10 mouse cellular contexts compared by ENCODE assay signal in the genomic region with DNA sequence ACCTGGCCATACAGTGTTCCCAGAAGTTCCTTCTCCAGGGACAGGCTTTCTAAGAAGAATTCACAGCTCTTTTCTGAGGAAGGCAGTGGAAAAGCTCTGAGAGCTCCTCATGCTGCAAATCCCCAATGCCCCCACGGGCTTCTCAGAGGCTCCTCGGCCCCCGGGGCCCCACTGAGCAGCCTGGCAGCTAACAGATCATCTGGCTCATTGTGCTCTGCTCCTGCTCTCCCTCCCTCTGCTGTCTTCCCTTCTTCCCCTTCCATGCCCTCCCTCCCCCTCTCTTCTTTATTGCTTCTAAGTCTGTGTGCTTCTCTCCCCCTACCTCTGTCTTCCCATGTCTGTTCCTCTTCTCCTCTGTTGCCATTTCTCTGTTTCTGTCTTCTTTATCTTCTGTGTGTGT.
DNase-seq lines count a peak whose midpoint lies in the region; ATAC-seq and TF ChIP-seq lines count a peak whose summit lies in the region.
"Had no signal": no experiment of that assay in that cellular context is flagged by ENCODE, and none has a peak within 500 bp of the region (broad histone marks: within the 10 kb centered on the region; RNA-seq: fewer than 3 reads in every experiment).

No protein-coding gene starts in this region.

- TF ChIP-seq EP300 in lung, postnatal 0 days (IDR thresholded peaks at IDR 0.05) = no peak

- no peak overlapping the region for H3K4me2 ChIP-seq in lung, embryonic 14.5 days
- no peak overlapping the region for H3K4me2 ChIP-seq in lung, postnatal 0 days (replicated peaks; ENCODE audit: low read depth, low read length)
- H3K4me2 ChIP-seq in limb, embryonic 12.5 days = no peak overlapping the region
- no peak overlapping the region for H3K4me2 ChIP-seq in neural tube, embryonic 14.5 days (ENCODE audit: low read depth, low read length)

- DNase-seq in lung, embryonic 14.5 days = no peak
- no peak for DNase-seq in lung, postnatal 0 days (ENCODE audit: low spot score)
- DNase-seq in hindbrain, embryonic 10.5 days (ENCODE audit: low spot score) = no peak
- DNase-seq in layer of hippocampus, postnatal 14 days (ENCODE audit: low spot score in 2 of 2) = no peak
- DNase-seq in adrenal gland, adult 18-20 months (ENCODE audit: low spot score in 2 of 2) = no peak
- DNase-seq: gastrocnemius, postnatal 14 days; heart, postnatal 4 days; liver, postnatal 0 days had no signal

- H3K4me1 ChIP-seq in lung, embryonic 14.5 days (ENCODE audit: insufficient read depth) = peaks cover 10% of the 10 kb centered on the region; the same call in 1 of the 2 replicates
- H3K4me1 ChIP-seq in lung, postnatal 0 days (ENCODE audit: insufficient read depth, low read depth, low read length) = peaks cover 4% of the 10 kb centered on the region; the same call in 1 of the 2 replicates
- H3K4me1 ChIP-seq in hindbrain, embryonic 10.5 days (replicated peaks) = peaks cover 16% of the 10 kb centered on the region
- H3K4me1 ChIP-seq in limb, embryonic 12.5 days (replicated peaks) = peaks cover 16% of the 10 kb centered on the region
- peaks cover 6% of the 10 kb centered on the region; the same call in 1 of the 2 replicates for H3K4me1 ChIP-seq in neural tube, embryonic 14.5 days (ENCODE audit: control insufficient read depth, insufficient read depth, low read length)

- H3K9ac ChIP-seq in lung, embryonic 14.5 days = no peak overlapping the region
- H3K9ac ChIP-seq in lung, postnatal 0 days (replicated peaks; ENCODE audit: low read depth) = no peak overlapping the region
- no peak overlapping the region for H3K9ac ChIP-seq in limb, embryonic 12.5 days (replicated peaks)
- H3K9ac ChIP-seq in neural tube, embryonic 14.5 days (replicated peaks; ENCODE audit: low read depth, low read length) = no peak overlapping the region
- H3K9ac ChIP-seq: liver, postnatal 0 days had no signal

- no peak overlapping the region for H3K4me3 ChIP-seq in lung, embryonic 14.5 days (ENCODE audit: low read depth, low read length)
- H3K4me3 ChIP-seq in lung, postnatal 0 days (ENCODE audit: low read depth, low read length) = no peak overlapping the region
- H3K4me3 ChIP-seq in hindbrain, embryonic 10.5 days = no peak overlapping the region
- no peak overlapping the region for H3K4me3 ChIP-seq in limb, embryonic 12.5 days (replicated peaks)
- H3K4me3 ChIP-seq in neural tube, embryonic 14.5 days (ENCODE audit: low read depth, low read length) = no peak overlapping the region

- no peaks in the 10 kb centered on the region for H3K27me3 ChIP-seq in lung, embryonic 14.5 days (ENCODE audit: insufficient read depth, low read length)
- no peaks in the 10 kb centered on the region for H3K27me3 ChIP-seq in lung, postnatal 0 days (replicated peaks; ENCODE audit: insufficient read depth, low read length)
- H3K27me3 ChIP-seq in hindbrain, embryonic 10.5 days (ENCODE audit: insufficient read depth, poor library complexity, severe bottlenecking) = no peaks in the 10 kb centered on the region
- H3K27me3 ChIP-seq in limb, embryonic 12.5 days = no peaks in the 10 kb centered on the region
- H3K27me3 ChIP-seq in neural tube, embryonic 14.5 days (ENCODE audit: control insufficient read depth, insufficient read depth, low read length) = no peaks in the 10 kb centered on the region

- TF ChIP-seq CTCF in lung, embryonic 14.5 days (IDR thresholded peaks at IDR 0.05; ENCODE audit: low read depth) = no peak
- no peak for TF ChIP-seq CTCF in lung, postnatal 0 days (IDR thresholded peaks at IDR 0.05)

- WGBS in lung, embryonic 14.5 days = 3% methylated on average over 3 of the region's 3 CpGs
- WGBS in lung, postnatal 0 days = 5% methylated on average over 3 of the region's 3 CpGs
- WGBS in hindbrain, embryonic 10.5 days = 5% methylated on average over 3 of the region's 3 CpGs
- WGBS in limb, embryonic 12.5 days = 9% methylated on average over 3 of the region's 3 CpGs
- WGBS in neural tube, embryonic 14.5 days = 0% methylated on average over 3 of the region's 3 CpGs

- peak; percentile 17; the same call in 1 of the 2 replicates for ATAC-seq in lung, embryonic 14.5 days (ENCODE audit: insufficient read depth)
- ATAC-seq in lung, postnatal 0 days = no peak
- peak; percentile 56; the same call in 1 of the 2 replicates for ATAC-seq in limb, embryonic 12.5 days (ENCODE audit: insufficient number of reproducible peaks, insufficient read depth, low FRiP score, low TSS enrichment, low read depth)
- peak; percentile 72 for ATAC-seq in neural tube, embryonic 14.5 days (ENCODE audit: low read depth)
- ATAC-seq: liver, postnatal 0 days had no signal

- H3K36me3 ChIP-seq in lung, embryonic 14.5 days (ENCODE audit: insufficient read depth) = no peaks in the 10 kb centered on the region
- no peaks in the 10 kb centered on the region for H3K36me3 ChIP-seq in lung, postnatal 0 days (ENCODE audit: insufficient read depth, low read length)
- H3K36me3 ChIP-seq in hindbrain, embryonic 10.5 days = no peaks in the 10 kb centered on the region
- no peaks in the 10 kb centered on the region for H3K36me3 ChIP-seq in limb, embryonic 12.5 days
- H3K36me3 ChIP-seq in neural tube, embryonic 14.5 days (ENCODE audit: control insufficient read depth, insufficient read depth, low read length) = no peaks in the 10 kb centered on the region

- no peak overlapping the region for H3K27ac ChIP-seq in lung, embryonic 14.5 days (ENCODE audit: low read depth)
- H3K27ac ChIP-seq in lung, postnatal 0 days (ENCODE audit: low read length) = no peak overlapping the region
- H3K27ac ChIP-seq in hindbrain, embryonic 10.5 days = peak overlapping the region; percentile 71
- peak overlapping the region; percentile 69; the same call in 1 of the 2 replicates for H3K27ac ChIP-seq in limb, embryonic 12.5 days
- H3K27ac ChIP-seq in neural tube, embryonic 14.5 days (ENCODE audit: low read depth, low read length) = no peak overlapping the region

- no peaks in the 10 kb centered on the region for H3K9me3 ChIP-seq in lung, embryonic 14.5 days (ENCODE audit: low read depth, low read length)
- no peaks in the 10 kb centered on the region for H3K9me3 ChIP-seq in lung, postnatal 0 days (ENCODE audit: low read length)
- H3K9me3 ChIP-seq in hindbrain, embryonic 10.5 days = no peaks in the 10 kb centered on the region
- H3K9me3 ChIP-seq in limb, embryonic 12.5 days = no peaks in the 10 kb centered on the region
- H3K9me3 ChIP-seq in neural tube, embryonic 14.5 days (ENCODE audit: control insufficient read depth, low read length) = no peaks in the 10 kb centered on the region

Comparison
In these comparisons a context has a peak if more than half of its experiments do, and no peak if none do; other contexts are left out.
1. H3K27ac ChIP-seq: peak in hindbrain, embryonic 10.5 days (single experiment) and limb, embryonic 12.5 days (single experiment); none in lung, embryonic 14.5 days (single experiment), lung, postnatal 0 days (single experiment) and neural tube, embryonic 14.5 days (single experiment).